Mouse (Mus musculus) lung, postnatal 14 days (tissue): ENCODE results near the gene Ptpro.

Experiments
- DNase-seq: peaks from one replicate; pipeline ENCODE4 v3.0.0; 2021

Gene Ptpro

GRCm38 (mm10) chr6:137503462-137503861, 251.3 kb downstream of the Ptpro start:
- DNase-seq: no peak

GRCm38 (mm10) chr6:137504052-137504451, 251.9 kb downstream of the Ptpro start:
- DNase-seq: no peak

GRCm38 (mm10) chr6:137505555-137506227, 253.6 kb downstream of the Ptpro start:
- DNase-seq: no peak

- DNase-seq: no peak
Observed at GRCm38 (mm10) chr6:137506563-137506962, 254.4 kb downstream of the Ptpro start.

- DNase-seq: no peak
Observed at GRCm38 (mm10) chr6:137508936-137509335, 256.8 kb downstream of the Ptpro start.

GRCm38 (mm10) chr6:137509341-137510045, 257.4 kb downstream of the Ptpro start:
- DNase-seq: no peak

- no peak for DNase-seq
Observed at GRCm38 (mm10) chr6:137512753-137513152, 260.6 kb downstream of the Ptpro start.
